Mouse (Mus musculus) lung, postnatal 0 days (tissue): ENCODE data around the gene Jmy.

ENCODE experiments used
- CTCF ChIP-seq: IDR thresholded peaks from 2 replicates; pipeline ENCODE4 v1.5.1; 2016; ENCODE audit warnings: antibody characterized with exemption, mild to moderate bottlenecking
- EP300 ChIP-seq: IDR thresholded peaks from 2 replicates; pipeline ENCODE4 v1.6.1; 2016; ENCODE audit warnings: antibody characterized with exemption, mild to moderate bottlenecking, control low read depth

DNA sequence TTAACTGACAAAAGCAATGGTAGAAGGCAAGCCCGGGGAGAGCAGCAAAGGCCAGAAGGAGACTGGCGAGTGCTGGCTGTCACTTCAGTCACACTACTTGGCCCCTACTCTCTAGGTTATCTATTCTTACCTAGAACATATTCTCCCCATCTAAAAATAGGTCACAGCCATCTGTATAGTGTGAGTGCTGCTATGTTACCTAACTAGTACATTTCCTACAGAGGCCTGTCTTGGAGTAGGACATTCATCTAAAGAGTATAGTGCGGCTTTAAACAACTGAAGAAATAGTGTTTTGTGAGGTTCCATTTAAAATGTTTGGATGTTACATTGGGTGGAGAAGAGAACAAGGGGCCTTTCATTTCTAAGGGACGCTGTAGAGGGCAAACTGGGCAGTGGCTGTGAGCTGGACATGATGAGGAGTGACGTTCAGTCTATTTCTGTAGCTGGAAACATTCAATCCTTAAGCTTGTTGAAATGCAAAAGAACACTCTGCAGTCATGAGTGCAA, 99.8 kb downstream of the Jmy start:
- TF ChIP-seq CTCF (no peak), EP300 (no peak)
